29 mouse cellular contexts compared by ENCODE assay signal in the genomic region with DNA sequence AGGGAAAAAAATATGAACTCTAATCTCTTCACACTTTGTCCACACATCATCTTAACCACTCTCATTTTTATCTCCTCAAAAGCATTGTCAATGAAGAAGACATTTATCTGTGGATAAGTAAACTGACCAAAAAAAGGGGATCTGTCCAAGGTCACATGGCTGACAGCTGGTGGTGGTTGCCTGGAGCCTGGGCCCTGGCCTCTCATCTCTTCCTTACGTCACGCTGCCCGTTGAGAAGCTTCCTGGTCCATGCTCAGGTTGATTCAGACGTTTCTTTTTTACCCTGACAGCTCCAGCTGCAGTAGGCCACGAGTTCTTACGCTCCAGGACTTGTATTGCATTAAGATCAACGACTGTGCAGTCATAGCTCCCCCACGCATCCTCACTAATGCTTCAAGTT. TPM values are rescaled to one million over a fixed set of nuclear protein-coding genes. Genes with fewer than 3 reads are reported as not detected.
DNase-seq lines count a peak whose midpoint lies in the region; ATAC-seq and TF ChIP-seq lines count a peak whose summit lies in the region.
"Had no signal": no experiment of that assay in that cellular context is flagged by ENCODE, and none has a peak within 500 bp of the region (broad histone marks: within the 10 kb centered on the region; RNA-seq: fewer than 3 reads in every experiment).

No protein-coding gene starts in this region.

- H3K4me3 ChIP-seq in heart, embryonic 15.5 days: no peak overlapping the region
- no peak overlapping the region for H3K4me3 ChIP-seq in MEL (ENCODE audit: control insufficient read depth in 1 of 2, insufficient read depth in 1 of 2, low read depth in 2 of 2, low read length in 2 of 2)
- H3K4me3 ChIP-seq in embryonic fibroblast, embryonic 13.5 days (ENCODE audit: insufficient read depth, low read length): no peak overlapping the region
- no peak overlapping the region for H3K4me3 ChIP-seq in gastrocnemius, adult 2 months
- H3K4me3 ChIP-seq: embryonic facial prominence, embryonic 13.5 days; erythroblast, embryonic 14.5 days; forebrain, embryonic 10.5 days had no signal

- ATAC-seq in heart, embryonic 15.5 days (replicated peaks; ENCODE audit: insufficient number of reproducible peaks, insufficient read depth, low FRiP score, low read depth): no peak
- ATAC-seq: activated CD4-positive, CD25-positive, alpha-beta regulatory T cell, adult 4 months; forebrain, embryonic 14.5 days; hindbrain, embryonic 16.5 days; inflammation-experienced regulatory T-cells, adult 6 months; intestine, postnatal 0 days; Patski had no signal

- no peaks in the 10 kb centered on the region for H3K27me3 ChIP-seq in heart, embryonic 15.5 days
- no peaks in the 10 kb centered on the region for H3K27me3 ChIP-seq in MEL (ENCODE audit: control insufficient read depth in 1 of 2, insufficient read depth in 2 of 2, low read length in 2 of 2)
- H3K27me3 ChIP-seq: embryonic facial prominence, embryonic 13.5 days; Patski had no signal

- intact Hi-C loops in gastrocnemius, adult 2 months (cut with DNase I): no loop called here

- no peak for TF ChIP-seq POLR2A in MEL (IDR thresholded peaks at IDR 0.05; ENCODE audit: control insufficient read depth in 1 of 2, insufficient read depth in 1 of 2, low read depth in 1 of 2, low read length in 2 of 2, poor library complexity in 1 of 2)
- TF ChIP-seq POLR2A in embryonic fibroblast, embryonic 13.5 days (IDR thresholded peaks at IDR 0.05; ENCODE audit: low read depth, low read length): no peak

- TF ChIP-seq CTCF in MEL (IDR thresholded peaks at IDR 0.05 in 2 of 3, conservative IDR thresholded peaks at IDR 0.05 in 1 of 3; ENCODE audit: control insufficient read depth in 1 of 3, insufficient read depth in 1 of 3, low read depth in 2 of 3, low read length in 3 of 3, poor library complexity in 1 of 3, severe bottlenecking in 1 of 3): no peak
- no peak for TF ChIP-seq CTCF in embryonic fibroblast, embryonic 13.5 days (IDR thresholded peaks at IDR 0.05; ENCODE audit: borderline replicate concordance, insufficient read depth, low read length)
- TF ChIP-seq CTCF in gastrocnemius, adult 2 months (IDR thresholded peaks at IDR 0.05): no peak

- H3K9ac ChIP-seq in heart, embryonic 15.5 days: no peak overlapping the region
- no peak overlapping the region for H3K9ac ChIP-seq in MEL (ENCODE audit: control insufficient read depth, low read depth, low read length, poor library complexity, severe bottlenecking)
- H3K9ac ChIP-seq: embryonic facial prominence, embryonic 13.5 days had no signal

- no peaks in the 10 kb centered on the region for H3K79me2 ChIP-seq in MEL (ENCODE audit: control insufficient read depth, insufficient read depth, low read length, poor library complexity)

- 0 out of 2 replicates have a peak overlapping the region, but pooled peaks have one; percentile 13 for H3K27ac ChIP-seq in heart, embryonic 15.5 days
- H3K27ac ChIP-seq in MEL (ENCODE audit: control insufficient read depth, low read depth, low read length): no peak overlapping the region
- peak overlapping the region; percentile 53; the same call in 1 of the 2 replicates for H3K27ac ChIP-seq in embryonic fibroblast, embryonic 13.5 days (ENCODE audit: insufficient read depth, low read length)
- H3K27ac ChIP-seq in gastrocnemius, adult 2 months: no peak overlapping the region
- H3K27ac ChIP-seq: embryonic facial prominence, embryonic 13.5 days; forebrain, embryonic 10.5 days had no signal

- peaks cover 39% of the 10 kb centered on the region for H3K36me3 ChIP-seq in heart, embryonic 15.5 days
- H3K36me3 ChIP-seq in MEL (ENCODE audit: control insufficient read depth in 1 of 2, insufficient read depth in 2 of 2, low read length in 2 of 2): peaks cover 0 to under 1% of the 10 kb centered on the region in 2 experiments; a peak in 2 of 4 replicates

- WGBS in heart, embryonic 15.5 days: 48% methylated on average over 8 of the region's 8 CpGs

- H3K9me3 ChIP-seq in heart, embryonic 15.5 days (replicated peaks): no peaks in the 10 kb centered on the region
- no peaks in the 10 kb centered on the region for H3K9me3 ChIP-seq in MEL (replicated peaks; ENCODE audit: insufficient read depth, low read length)
- H3K9me3 ChIP-seq: embryonic facial prominence, embryonic 13.5 days; forebrain, embryonic 10.5 days had no signal

- 0 out of 4 replicates have a peak, but pooled peaks of 1 of the 2 experiments have one; percentile 11 for TF ChIP-seq EP300 in MEL (IDR thresholded peaks at IDR 0.05; ENCODE audit: low read depth in 1 of 2, low read length in 2 of 2)

- DNase-seq in heart, adult 11 months: peak; percentile 91
- DNase-seq in heart, adult 9 months (ENCODE audit: low spot score in 2 of 2): no peak
- no peak for DNase-seq in heart, adult 18-20 months
- no peak for DNase-seq in MEL (ENCODE audit: low read depth, low spot score)
- no peak for DNase-seq in gastrocnemius, adult 2 months
- no peak for DNase-seq in c-Kit-positive CD71-positive TER-119-positive erythroid progenitor cells, embryonic 14.5 days (ENCODE audit: low spot score)
- DNase-seq: adrenal gland, postnatal 14 days; cerebellum, adult 8-10 months; cerebellum, postnatal 14 days; gastrocnemius, postnatal 10 days; kidney, adult 8-10 months had no signal

- H3K4me2 ChIP-seq in heart, embryonic 15.5 days: no peak overlapping the region
- H3K4me2 ChIP-seq: embryonic facial prominence, embryonic 13.5 days had no signal

- no peak for TF ChIP-seq RAD21 in MEL (IDR thresholded peaks at IDR 0.05; ENCODE audit: low read depth, low read length)

- peaks cover 29% of the 10 kb centered on the region for H3K4me1 ChIP-seq in heart, embryonic 15.5 days (replicated peaks)
- H3K4me1 ChIP-seq in MEL (ENCODE audit: control insufficient read depth in 1 of 2, insufficient read depth in 2 of 2, low read length in 2 of 2): peaks cover 0 to 4% of the 10 kb centered on the region in 2 experiments; a peak in 2 of 4 replicates
- no peaks in the 10 kb centered on the region for H3K4me1 ChIP-seq in embryonic fibroblast, embryonic 13.5 days (ENCODE audit: control insufficient read depth, insufficient read depth, low read length)
- H3K4me1 ChIP-seq: forebrain, embryonic 10.5 days had no signal

TF ChIP-seq in MEL, 35 proteins besides CTCF, POLR2A, EP300 and RAD21:
- TF ChIP-seq E2F4 (IDR thresholded peaks at IDR 0.05; ENCODE audit: borderline replicate concordance, low read depth, low read length) (no peak), MYC (IDR thresholded peaks at IDR 0.05; ENCODE audit: low read depth, low read length) (no peak), CHD2 (IDR thresholded peaks at IDR 0.05; ENCODE audit: low read length) (no peak), ZKSCAN1 (IDR thresholded peaks at IDR 0.05; ENCODE audit: low read depth, low read length) (no peak), KAT2A (conservative IDR thresholded peaks at IDR 0.05; ENCODE audit: low read depth, low read length) (no peak), USF1 (IDR thresholded peaks at IDR 0.05; ENCODE audit: low read depth, low read length) (peak; percentile 51), ZNF384 (IDR thresholded peaks at IDR 0.05; ENCODE audit: low read depth, low read length) (no peak), MYB (IDR thresholded peaks at IDR 0.05; ENCODE audit: low read depth, low read length) (no peak)

RNA-seq across cellular contexts. Expression of a gene that starts 8.2 kb away (rescaled TPM):
- polyA plus RNA-seq in heart, embryonic 15.5 days (2015; fragmentation: Nextera tagmentation; extraction: Ambion mirVana): 14.0 and 15.5 TPM in 2 replicates
- 10 to 100 TPM; 25.5 to 33.5 TPM for total RNA-seq in heart, adult 18-20 months (2021)
- total RNA-seq in MEL (2012; rRNA removed): 2.5 and 3.3 TPM in 2 replicates
- polyA plus RNA-seq in MEL (2012; ENCODE audit: insufficient read depth in 1 of 2, insufficient read length in 2 of 2, low read depth in 1 of 2, low replicate concordance in 2 of 2, missing spikeins in 1 of 2): 1 to 10 TPM in 1 of 2 experiments, not detected in 1; 7.0 TPM
- 23.8 and 30.2 TPM in 2 replicates for polyA plus RNA-seq in embryonic fibroblast, embryonic 13.5 days (2011; ENCODE audit: insufficient read length, low read depth, missing spikeins)
- 100 to 1,000 TPM; 137 to 243 TPM for total RNA-seq in gastrocnemius, adult 2 months (2021)

RNA-seq across cellular contexts. Expression of a gene that starts 8.3 kb away (rescaled TPM):
- not detected in 2 replicates for polyA plus RNA-seq in heart, embryonic 15.5 days (2015; fragmentation: Nextera tagmentation; extraction: Ambion mirVana)
- total RNA-seq in heart, adult 18-20 months (2021): not detected
- total RNA-seq in MEL (2012; rRNA removed): not detected in 2 replicates
- polyA plus RNA-seq in MEL (2012; ENCODE audit: insufficient read depth in 1 of 2, insufficient read length in 2 of 2, low read depth in 1 of 2, low replicate concordance in 2 of 2, missing spikeins in 1 of 2): not detected
- polyA plus RNA-seq in embryonic fibroblast, embryonic 13.5 days (2011; ENCODE audit: insufficient read length, low read depth, missing spikeins): not detected in 2 replicates
- total RNA-seq in gastrocnemius, adult 2 months (2021): not detected
- total RNA-seq: adrenal gland, adult 18-20 months; adrenal gland, postnatal 14 days; gastrocnemius, postnatal 10 days; gastrocnemius, postnatal 4 days; heart, postnatal 25 days had no signal
- polyA plus RNA-seq: activated CD4-positive, CD25-positive, alpha-beta regulatory T cell, adult 4 months; C2C12; cortical plate, adult 2 months; embryonic facial prominence, embryonic 13.5 days; erythroblast, embryonic 14.5 days; forebrain, embryonic 10.5 days; forebrain, embryonic 14.5 days; heart, embryonic 14.5 days; hindbrain, embryonic 11.5 days; hindbrain, embryonic 16.5 days; inflammation-experienced regulatory T-cells, adult 6 months; intestine, postnatal 0 days; Patski had no signal

RNA-seq across cellular contexts. Expression of a gene that starts 37.5 kb away (rescaled TPM):
- polyA plus RNA-seq in heart, embryonic 15.5 days (2015; fragmentation: Nextera tagmentation; extraction: Ambion mirVana): 4.1 and 5.5 TPM in 2 replicates
- total RNA-seq in heart, adult 18-20 months (2021): 10 to 100 TPM; 12.6 to 16.0 TPM
- 0.12 and 0.16 TPM in 2 replicates for total RNA-seq in MEL (2012; rRNA removed)
- under 1 TPM in 1 of 2 experiments, not detected in 1; 0.39 TPM for polyA plus RNA-seq in MEL (2012; ENCODE audit: insufficient read depth in 1 of 2, insufficient read length in 2 of 2, low read depth in 1 of 2, low replicate concordance in 2 of 2, missing spikeins in 1 of 2)
- polyA plus RNA-seq in embryonic fibroblast, embryonic 13.5 days (2011; ENCODE audit: insufficient read length, low read depth, missing spikeins): 1.5 and 2.3 TPM in 2 replicates
- total RNA-seq in gastrocnemius, adult 2 months (2021): 1 to 10 TPM; 6.5 to 7.3 TPM

RNA-seq across cellular contexts. Expression of a gene that starts 56.2 kb away (rescaled TPM):
- polyA plus RNA-seq in heart, embryonic 15.5 days (2015; fragmentation: Nextera tagmentation; extraction: Ambion mirVana): 12.8 and 13.6 TPM in 2 replicates
- 10 to 100 TPM; 11.1 to 11.6 TPM for total RNA-seq in heart, adult 18-20 months (2021)
- 54.5 and 59.1 TPM in 2 replicates for total RNA-seq in MEL (2012; rRNA removed)
- 10 to 100 TPM in 1 of 2 experiments, not detected in 1; 70.5 TPM for polyA plus RNA-seq in MEL (2012; ENCODE audit: insufficient read depth in 1 of 2, insufficient read length in 2 of 2, low read depth in 1 of 2, low replicate concordance in 2 of 2, missing spikeins in 1 of 2)
- 5.7 and 9.3 TPM in 2 replicates for polyA plus RNA-seq in embryonic fibroblast, embryonic 13.5 days (2011; ENCODE audit: insufficient read length, low read depth, missing spikeins)
- 10 to 100 TPM; 10.6 to 11.5 TPM for total RNA-seq in gastrocnemius, adult 2 months (2021)

Comparison
In these comparisons a context has a peak if more than half of its experiments do, and no peak if none do; other contexts are left out.
1. H3K27ac ChIP-seq: peak in heart, embryonic 15.5 days (single experiment) and embryonic fibroblast, embryonic 13.5 days (single experiment); none in MEL (single experiment) and gastrocnemius, adult 2 months (single experiment).
2. RNA of a gene that starts 8.2 kb away (total RNA-seq): 137 to 243 TPM in gastrocnemius, adult 2 months; 25.5 to 33.5 TPM in heart, adult 18-20 months and 2.5 to 3.3 TPM in MEL; every median in the first group is over 4 times any median in the second.